Comparison of ENCODE assay signal across 9 mouse cellular contexts in the genomic region with DNA sequence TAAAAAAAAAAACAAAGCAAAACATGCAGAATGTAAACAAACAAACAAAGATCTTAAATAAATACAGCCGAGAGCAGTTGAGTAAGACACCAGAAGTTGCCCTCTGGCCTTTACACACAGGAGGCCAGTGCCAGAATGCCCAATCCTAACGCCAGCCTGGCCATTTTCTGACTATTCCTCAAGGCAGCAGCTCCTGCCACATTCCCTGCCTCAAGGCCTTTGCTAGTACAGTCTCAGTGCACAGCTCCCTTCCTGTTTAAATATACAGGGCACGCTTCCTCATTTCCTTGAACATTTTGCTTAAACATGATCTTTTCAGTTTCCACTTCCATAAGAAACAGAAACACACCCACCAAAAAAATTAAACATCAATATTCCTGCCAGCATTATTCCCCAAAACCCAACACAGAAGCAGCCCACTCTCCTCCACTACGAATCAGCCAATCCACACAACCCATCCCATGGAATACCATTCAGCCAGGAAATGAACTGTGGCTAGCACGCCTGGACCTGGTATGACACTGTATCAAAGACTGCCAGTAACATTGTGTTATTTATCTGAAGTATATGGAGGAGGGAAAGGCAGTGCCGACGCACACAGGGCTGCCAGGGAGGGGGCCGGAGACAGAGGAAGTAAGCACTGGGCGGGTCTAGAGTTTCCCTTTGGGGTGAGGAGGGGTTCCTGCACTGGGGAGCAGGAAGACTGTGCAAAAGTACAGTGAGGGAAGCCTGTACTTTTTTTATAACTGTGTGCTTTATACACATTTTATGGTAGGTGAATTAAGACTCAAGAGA. TPM values are rescaled to one million over a fixed set of nuclear protein-coding genes. Genes with fewer than 3 reads are reported as not detected.
DNase-seq lines count a peak whose midpoint lies in the region; TF ChIP-seq lines count a peak whose summit lies in the region.
"Had no signal": no experiment of that assay in that cellular context is flagged by ENCODE, and none has a peak within 500 bp of the region (broad histone marks: within the 10 kb centered on the region; RNA-seq: fewer than 3 reads in every experiment).

No protein-coding gene starts in this region.

- 16% methylated on average over 9 of the region's 9 CpGs for WGBS in bone marrow, adult 2 months

- H3K27ac ChIP-seq in bone marrow, adult 2 months (ENCODE audit: control insufficient read depth, insufficient read depth, low read depth, low read length, poor library complexity) = peak overlapping the region; percentile 87
- H3K27ac ChIP-seq: limb, embryonic 15.5 days had no signal

- no peak for TF ChIP-seq CTCF in bone marrow, adult 2 months (IDR thresholded peaks at IDR 0.05; ENCODE audit: control insufficient read depth, insufficient read depth, low read length)

- intact Hi-C loops in left cerebral cortex, postnatal 36 days (cut with DNase I) = no loop called here

- H3K4me3 ChIP-seq in bone marrow, adult 2 months (replicated peaks; ENCODE audit: control insufficient read depth, low read depth, low read length) = peak overlapping the region; percentile 70
- H3K4me3 ChIP-seq: limb, embryonic 15.5 days had no signal

- peak; percentile 70 for DNase-seq in CD4-positive helper T cell, adult 2 months (ENCODE audit: low read depth, low spot score)
- DNase-seq in kidney, adult 9 months = peak; percentile 33
- peak; percentile 85 for DNase-seq in lung, postnatal 25 days (ENCODE audit: low spot score)
- peak; percentile 43 to 46 for DNase-seq in thymus, postnatal 10 days (ENCODE audit: low spot score in 2 of 2)
- DNase-seq in frontal cortex, postnatal 25 days (ENCODE audit: low spot score in 2 of 2) = no peak
- DNase-seq in layer of hippocampus, adult 8-10 months (ENCODE audit: low spot score in 2 of 2) = no peak
- no peak for DNase-seq in left cerebral cortex, postnatal 36 days (ENCODE audit: low spot score in 2 of 2)

- H3K4me1 ChIP-seq in bone marrow, adult 2 months (ENCODE audit: control insufficient read depth, insufficient read depth, low read length) = peaks cover 16% of the 10 kb centered on the region

- TF ChIP-seq POLR2A in bone marrow, adult 2 months (IDR thresholded peaks at IDR 0.05; ENCODE audit: borderline replicate concordance, control insufficient read depth, low read depth, low read length) = no peak

RNA-seq across cellular contexts. Expression of a gene that starts 29.5 kb away (rescaled TPM):
- polyA plus RNA-seq in bone marrow, adult 2 months (2011; ENCODE audit: insufficient read depth, insufficient read length, low replicate concordance, missing spikeins) = 16.7 and 27.9 TPM in 2 replicates
- 10 to 100 TPM; 15.4 to 20.0 (median 17.2) TPM for total RNA-seq in layer of hippocampus, adult 8-10 months (2022)
- 10 to 100 TPM; 11.4 to 17.3 TPM for total RNA-seq in left cerebral cortex, postnatal 36 days (2021)

RNA-seq across cellular contexts. Expression of a gene that starts 43.4 kb away (rescaled TPM):
- polyA plus RNA-seq in bone marrow, adult 2 months (2011; ENCODE audit: insufficient read depth, insufficient read length, low replicate concordance, missing spikeins) = not detected in 2 replicates
- under 1 TPM; 0.67 to 0.98 (median 0.84) TPM for total RNA-seq in layer of hippocampus, adult 8-10 months (2022)
- under 1 TPM; 0.64 to 0.88 TPM for total RNA-seq in left cerebral cortex, postnatal 36 days (2021)
- polyA plus RNA-seq: limb, embryonic 15.5 days had no signal

RNA-seq across cellular contexts. Expression of a gene that starts 50.8 kb away (rescaled TPM):
- 4.9 and 7.8 TPM in 2 replicates for polyA plus RNA-seq in bone marrow, adult 2 months (2011; ENCODE audit: insufficient read depth, insufficient read length, low replicate concordance, missing spikeins)
- total RNA-seq in layer of hippocampus, adult 8-10 months (2022) = 10 to 100 TPM in 1 of 4 experiments, 1 to 10 TPM in 3; 6.3 to 10.3 (median 8.7) TPM
- total RNA-seq in left cerebral cortex, postnatal 36 days (2021) = 1 to 10 TPM; 3.5 to 6.8 TPM

Comparison
In these comparisons a context has a peak if more than half of its experiments do, and no peak if none do; other contexts are left out.
1. DNase-seq: peak in CD4-positive helper T cell, adult 2 months (single experiment), kidney, adult 9 months (single experiment), lung, postnatal 25 days (single experiment) and thymus, postnatal 10 days (2 of 2); none in frontal cortex, postnatal 25 days (0 of 2), layer of hippocampus, adult 8-10 months (0 of 2) and left cerebral cortex, postnatal 36 days (0 of 2).